Mouse (Mus musculus) urinary bladder, postnatal 25 days (tissue): ENCODE results near the gene Rps12.
"Not testable (repeated sequence)": the region's sequence is repeated elsewhere in the genome, so short reads cannot be mapped to it uniquely, and the experiment has no call there.

ENCODE experiments used
- DNase-seq: peaks from one replicate; pipeline ENCODE4 v3.0.0; 2022; ENCODE audit warnings: low spot score

Gene Rps12

DNA sequence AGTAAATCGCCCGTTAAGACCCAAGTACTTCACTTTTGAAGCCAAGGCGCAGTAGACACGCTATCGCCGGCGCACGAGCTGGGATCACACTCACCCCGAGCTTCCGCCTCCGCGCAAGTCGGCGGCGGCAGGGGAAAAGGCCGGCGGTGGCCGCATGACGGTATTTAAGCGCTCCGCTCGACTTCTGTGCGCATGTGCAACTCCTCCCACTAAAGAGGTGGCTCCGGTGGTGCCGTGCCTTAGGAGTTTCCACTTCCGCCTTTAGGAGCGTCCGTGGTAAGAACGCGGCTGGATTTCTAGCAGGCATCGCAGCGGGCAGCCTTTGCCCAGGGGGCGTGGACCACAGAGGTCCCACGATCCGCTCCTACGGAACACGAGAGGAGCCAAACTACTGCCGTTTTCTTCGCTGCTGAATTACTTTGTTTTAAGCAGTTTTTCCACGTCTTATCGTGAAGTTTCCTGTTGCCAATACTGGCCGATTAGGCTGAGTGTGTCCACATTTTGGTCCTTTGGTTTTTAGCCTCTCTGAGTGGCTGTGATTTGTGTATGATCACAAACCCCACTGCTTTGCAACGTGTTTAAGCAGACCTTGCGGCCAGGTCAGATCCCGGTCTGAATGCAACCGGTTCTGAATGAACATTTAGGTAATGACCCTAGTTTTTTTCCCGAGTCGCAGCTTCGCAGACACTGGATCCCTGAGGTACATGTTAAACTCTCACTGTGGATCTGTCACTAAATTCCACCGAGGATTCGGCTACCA is at the start of gene Rps12:
Rps12 (minus strand) TSS at position 214 of the 760 bp plus-strand sequence.
- DNase-seq: peak; percentile 99

DNA sequence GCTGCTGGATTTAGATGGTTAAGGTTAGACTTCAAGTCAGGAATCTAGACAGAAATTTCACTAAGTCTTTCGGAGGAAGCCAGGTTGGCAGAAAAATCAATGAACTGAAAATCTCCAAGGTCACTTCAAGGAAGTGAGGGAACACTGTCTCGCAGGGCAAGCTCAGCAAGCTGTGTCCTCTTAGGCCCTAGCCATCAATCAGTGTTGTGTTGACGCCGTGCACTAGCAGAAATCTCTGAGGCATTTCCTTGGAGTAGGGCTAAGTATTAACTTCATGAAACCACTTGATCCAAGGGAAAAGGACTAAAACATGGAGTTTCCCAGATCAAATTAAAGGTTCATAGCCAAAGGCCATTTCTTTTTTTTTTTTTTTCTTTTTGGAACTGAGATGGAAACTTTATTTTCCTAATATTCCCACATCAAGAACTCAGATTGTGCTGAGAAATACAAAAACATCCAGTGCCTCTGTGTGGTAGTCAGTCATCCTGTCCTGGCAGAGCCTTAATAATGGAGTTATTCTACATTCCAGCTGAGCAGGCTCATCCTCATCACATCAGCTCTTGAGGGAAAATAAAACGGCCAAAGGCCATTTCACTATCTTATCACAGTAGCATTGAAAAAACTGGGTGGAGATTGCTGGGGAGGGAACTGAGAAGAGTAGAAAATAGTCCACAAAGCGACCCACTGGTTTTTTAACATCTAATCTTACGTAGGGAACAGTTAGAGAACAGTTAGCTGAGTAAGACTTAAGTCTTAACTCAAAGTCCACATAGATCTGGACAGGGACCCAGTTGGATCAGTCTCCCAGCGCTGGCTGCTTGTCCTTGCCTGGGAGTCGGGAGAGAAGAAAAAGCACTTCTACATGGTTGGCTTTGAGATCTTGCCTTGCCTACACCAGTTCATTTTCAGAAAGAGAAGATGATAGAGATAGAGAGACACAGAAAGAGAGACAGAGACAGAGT is 49.2 kb upstream of the Rps12 start:
- no peak for DNase-seq

DNA sequence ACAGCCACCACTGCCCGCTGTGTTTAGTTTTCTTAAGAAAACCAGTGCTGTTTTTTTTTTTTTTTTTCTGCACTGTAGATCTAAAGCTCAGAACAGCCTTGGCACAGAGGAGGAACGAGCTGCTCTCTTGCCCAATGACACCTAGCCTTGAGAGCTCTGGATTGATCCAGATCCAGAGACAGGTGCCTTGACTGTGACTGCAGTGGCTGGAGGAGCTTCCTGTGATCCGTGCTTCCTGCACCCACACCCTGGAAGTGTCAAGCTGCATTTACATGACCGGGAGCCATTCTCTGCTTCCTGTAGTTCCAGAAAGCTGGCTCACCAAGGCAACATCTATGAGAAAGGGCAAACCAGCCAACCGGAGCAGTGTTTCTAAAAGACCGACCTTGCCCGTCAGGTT is 39.4 kb upstream of the Rps12 start:
- DNase-seq: no peak

DNA sequence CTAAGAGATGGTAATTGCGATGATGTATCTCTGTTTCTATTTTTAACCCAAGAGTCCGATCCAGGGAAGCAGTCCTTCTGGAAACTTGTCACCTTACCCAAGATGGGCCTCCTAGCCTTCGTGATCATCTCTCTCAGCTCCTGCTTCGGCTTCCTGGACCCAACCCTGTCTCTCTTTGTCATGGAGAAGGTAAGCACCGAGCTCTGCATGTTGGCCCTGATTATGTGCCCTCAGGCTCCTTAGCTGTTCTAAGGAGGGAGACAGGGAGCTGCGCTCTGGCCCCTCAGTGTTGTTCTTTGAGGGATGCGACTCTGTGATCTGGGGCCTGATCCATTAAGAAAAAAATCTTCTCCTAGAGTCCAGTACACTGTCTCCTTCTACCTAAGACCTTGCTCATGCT is 29.2 kb upstream of the Rps12 start:
- no peak for DNase-seq

DNA sequence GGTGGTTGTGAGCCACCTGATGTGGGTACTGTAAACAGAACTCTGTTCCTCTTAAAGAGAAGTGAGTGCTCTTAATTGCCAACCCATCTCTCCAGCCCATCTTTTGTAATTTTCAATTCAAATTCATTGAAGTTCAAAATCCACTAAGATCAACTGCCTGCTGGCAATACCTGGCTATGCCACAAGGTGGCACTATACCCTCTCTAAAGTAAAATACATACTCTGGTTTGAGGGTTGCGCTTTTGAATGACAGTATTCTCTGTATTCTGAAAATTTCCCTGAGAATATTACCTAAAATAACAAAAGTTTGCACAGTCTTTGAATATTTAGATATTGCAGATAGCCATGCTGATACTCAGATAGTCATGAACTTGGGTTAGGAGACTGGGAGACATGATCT is 28.1 kb upstream of the Rps12 start:
- peak; percentile 78 for DNase-seq

DNA sequence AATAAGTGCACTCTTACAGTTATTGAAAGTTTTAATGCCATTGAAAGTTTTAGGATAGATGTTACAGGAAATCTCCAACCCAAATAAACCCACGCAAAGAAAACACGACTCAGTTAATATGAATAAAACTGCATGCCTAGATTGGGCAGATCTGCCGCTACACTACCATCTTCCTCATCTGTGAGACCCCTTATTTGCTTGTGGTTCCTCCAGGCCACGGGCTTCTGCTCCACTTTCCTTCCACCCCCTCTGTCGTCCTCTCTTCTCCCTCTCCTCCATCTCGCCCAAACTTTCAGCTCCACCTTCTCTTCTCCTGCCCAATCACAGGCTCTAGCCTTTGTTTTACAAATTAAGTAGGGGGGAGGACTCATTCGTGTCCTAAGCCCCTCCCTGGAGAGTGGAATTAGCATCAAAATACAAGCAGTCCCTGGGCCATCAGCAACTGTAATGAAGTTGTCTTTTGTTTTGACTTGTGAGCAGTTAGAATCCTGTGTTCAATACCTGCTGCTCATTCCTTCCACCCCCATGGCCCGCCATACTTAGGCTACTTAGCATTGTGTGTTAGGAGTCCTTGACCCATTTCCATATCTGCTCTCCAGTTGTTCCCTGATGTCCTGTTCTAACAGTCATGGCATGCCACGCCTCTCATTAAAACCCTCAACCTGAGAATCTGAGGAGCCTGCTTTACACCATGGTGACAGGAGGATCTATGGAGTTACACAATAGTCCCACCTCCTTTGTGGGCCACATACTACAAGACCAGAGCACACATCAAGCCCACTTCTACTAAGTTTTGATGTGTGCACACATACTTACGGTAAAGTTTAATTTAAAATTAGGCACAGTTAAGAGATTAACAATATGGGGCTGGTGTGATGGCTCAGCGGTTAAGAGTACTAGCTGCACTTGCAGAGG is 26.0 kb upstream of the Rps12 start:
- no peak for DNase-seq

DNA sequence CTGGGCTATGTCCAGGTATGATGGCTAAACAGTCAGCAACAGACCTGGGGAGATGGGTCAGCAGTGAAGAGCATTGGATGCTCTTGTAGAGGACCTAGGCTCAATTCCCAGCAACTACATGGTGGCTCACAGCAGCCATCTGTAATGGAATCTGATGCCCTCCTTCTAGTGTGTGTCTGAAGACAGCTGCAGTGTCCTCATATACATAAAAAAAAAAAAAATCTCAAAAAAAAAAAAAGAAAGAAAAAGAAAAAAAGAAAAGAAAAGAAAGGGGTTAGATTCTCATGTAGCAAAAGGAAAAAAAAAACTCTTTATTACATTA is 25.3 kb upstream of the Rps12 start:
- DNase-seq: no peak

DNA sequence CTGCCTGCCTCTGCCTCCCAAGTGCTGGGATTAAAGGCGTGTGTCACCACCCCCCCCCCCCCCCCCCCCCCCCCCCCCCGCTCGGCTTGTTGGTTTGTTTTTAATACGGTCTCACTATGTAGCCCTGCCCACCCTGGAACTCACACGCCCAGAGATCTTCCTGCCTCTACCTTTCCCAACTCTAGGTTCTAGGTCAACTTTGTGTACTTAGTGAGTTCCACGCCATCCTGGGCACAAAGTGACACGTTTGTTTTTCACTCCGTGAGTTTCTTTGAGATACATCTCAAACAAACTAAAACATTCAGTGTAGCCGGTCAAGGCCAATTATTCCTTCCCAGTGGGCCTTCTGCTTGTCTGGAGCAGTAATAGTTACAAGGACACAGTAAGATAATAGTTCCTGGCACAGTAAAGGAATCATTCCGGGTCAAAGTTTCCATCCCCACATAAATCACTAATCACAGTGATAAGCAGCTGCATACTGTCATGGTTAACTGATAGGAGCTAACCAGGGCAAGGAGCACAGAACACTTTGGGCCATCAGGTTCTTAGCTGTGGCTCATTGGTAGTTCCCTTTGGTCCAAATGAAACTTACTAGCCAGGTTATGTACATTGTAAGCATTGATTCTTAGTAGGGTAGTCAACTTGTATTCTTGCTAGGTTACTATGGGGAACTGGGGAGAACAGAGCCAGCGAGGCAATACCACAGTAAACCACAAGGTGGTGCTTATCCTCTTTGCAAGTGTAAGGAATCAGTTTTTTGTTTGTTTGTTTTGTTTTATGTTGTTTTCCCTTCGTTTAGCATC is 24.8 kb upstream of the Rps12 start:
- DNase-seq: peak; percentile 69

DNA sequence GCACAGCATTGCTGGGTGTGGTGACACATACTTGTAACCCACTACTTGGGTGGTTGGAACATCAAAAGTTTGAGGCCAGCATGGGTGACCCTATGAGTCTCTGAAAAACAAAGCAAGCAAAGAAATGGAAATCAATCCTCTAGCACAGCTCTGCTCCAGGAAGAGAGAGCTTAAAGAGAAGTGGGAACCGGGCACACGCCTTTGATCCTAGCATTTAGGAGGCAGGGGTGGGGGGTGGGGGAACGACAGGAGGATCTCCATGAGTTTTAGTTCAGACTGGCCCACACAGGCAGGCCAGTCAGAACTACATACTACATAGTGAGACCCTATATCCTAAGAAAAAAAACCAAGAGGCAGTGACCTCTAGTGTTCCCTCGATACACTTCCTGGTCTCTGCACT is 19.1 kb upstream of the Rps12 start:
- no peak for DNase-seq

DNA sequence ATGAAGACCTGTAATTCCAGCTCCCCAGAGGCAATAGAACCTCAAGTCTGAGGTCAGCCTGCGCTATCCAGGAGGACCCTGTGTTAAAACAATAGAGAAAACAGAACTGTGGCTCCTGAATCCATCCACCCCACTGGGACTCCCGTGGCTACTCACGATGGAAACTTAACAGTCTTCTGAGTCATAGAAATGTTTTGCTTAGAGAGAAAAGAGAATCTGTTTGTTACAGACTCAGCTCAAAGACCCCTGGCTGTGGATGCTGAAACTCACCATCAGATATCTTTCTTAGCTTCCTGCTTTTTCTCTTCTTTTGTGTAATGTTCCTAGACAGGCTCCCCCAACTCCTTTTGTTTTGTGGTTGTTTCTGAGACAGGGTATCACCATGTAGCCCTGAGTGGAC is 17.6 kb upstream of the Rps12 start:
- no peak for DNase-seq

DNA sequence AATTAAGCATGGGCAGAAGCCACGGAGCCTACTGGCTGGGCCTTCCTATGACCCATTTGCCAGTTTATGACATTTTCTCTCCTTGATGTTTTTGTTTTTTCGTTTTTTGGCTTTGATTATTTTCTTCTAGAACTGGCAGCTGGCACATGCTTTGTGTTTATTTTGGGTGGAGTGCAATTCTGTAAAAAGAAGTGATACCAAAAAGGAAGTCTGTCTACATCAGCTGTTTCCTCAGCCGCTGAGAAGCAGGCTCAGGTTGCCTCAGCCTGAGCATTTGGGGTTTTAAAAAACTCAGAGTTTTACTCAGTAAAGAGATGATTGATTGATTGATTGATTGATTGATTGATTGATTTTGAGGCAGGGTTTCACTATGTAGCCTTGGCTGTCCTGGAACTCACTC is 15.8 kb upstream of the Rps12 start:
- no peak for DNase-seq

DNA sequence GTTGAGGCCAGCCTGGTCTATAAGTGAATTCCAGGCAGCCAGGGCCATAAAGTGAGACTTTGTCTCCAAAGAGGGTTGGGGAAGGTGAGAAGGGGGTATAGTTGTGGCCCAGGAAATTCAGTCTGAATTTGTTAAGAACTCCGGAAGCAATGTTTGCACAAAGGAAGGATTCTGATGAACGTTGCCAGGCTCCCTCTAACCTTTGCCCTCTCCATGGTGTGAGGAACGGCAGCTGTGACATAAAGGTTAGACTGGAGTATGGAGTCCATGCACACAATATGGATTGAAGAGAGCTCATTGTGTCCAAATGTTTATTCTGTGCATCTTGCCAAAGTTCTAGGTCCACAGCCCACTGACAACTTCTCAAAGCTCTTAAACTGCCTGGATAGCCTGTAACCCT is 12.9 kb upstream of the Rps12 start:
- no peak for DNase-seq

DNA sequence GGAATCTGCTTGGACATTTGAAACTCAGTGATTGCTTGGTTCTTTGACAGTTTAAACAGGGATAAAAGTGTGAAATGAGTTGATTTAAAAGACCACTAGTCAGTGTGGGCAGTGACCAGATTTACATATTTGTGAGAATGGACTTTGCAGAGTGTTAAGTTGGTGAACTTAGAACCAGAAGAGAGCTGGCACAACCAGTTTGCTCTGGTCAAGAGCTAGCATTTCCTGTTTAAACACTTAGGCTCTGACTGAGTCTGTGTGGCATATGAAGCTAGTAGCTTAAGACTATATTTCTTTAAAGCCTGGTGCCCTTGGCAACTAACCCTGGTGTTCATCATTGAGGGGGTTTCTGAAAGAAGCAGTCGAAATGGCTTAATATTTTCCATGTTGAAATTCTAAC is 11.1 kb upstream of the Rps12 start:
- DNase-seq: no peak

DNA sequence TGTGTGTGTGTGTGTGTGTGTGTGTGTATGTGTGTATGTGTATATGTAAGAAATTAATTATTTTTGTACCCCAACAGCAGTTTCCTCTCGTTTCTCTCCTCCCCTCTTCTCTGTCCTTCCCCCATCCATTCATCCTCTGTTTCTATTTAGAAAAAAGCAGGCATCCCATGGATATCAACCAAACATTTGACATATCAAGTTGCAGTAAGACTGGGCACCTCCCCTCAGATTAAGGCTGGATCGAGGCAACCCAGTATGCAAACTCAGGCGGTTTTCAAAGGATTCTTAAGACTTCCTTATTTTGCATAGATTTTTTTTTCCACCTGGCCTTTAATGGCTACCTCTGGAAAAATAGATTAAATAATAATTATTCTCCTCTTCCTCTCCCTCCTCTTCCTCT is 10.5 kb upstream of the Rps12 start:
- DNase-seq: no peak

DNA sequence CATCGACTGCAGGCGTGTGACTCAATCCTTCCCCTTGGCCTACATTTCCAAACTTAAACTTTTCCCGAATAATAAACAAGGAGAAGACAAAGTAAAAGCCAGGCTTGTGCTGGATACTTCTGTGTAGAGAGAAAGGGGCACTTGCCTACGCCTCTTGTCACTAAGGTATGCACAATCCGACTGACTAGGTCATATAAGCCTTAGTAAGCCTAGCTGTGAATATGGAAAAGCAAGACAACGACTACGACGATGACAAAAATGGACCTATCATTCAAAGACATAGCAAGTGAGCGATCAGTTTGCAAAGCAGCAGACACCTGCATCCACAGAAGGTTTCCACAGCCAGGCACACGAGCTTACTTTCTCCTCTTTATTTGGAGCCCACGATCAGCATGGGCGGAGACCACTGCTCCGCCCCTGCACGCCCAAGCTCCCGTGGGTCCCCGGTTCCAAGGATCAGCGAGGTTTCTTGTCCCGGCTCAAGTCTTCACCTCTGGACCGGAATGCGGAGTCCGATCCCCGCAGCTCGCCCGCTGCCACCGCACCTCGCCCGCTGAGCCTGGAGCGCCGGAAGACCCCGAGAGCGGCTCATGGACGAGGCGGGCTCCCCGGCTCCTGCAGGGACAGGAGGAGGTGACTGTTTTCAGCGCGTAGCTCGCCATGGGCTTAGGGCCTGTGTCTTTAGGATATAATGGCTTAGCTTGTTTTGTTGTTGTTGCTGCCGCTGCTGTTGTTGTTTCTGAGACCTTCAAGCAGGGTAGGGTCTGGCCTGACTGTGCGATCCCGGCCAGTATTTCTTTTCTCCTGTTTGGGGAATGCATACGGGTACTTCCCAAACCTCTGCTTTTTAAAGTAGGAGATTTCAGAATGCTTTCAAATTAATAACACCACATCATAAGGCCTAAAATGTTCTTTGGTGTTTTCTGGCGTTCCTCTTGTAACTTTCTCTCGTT is 9.8 kb upstream of the Rps12 start, which contains the start of gene Slc18b1:
Slc18b1 (plus strand) TSS at position 436 of the 953 bp plus-strand sequence.
- DNase-seq: peak; percentile 33

DNA sequence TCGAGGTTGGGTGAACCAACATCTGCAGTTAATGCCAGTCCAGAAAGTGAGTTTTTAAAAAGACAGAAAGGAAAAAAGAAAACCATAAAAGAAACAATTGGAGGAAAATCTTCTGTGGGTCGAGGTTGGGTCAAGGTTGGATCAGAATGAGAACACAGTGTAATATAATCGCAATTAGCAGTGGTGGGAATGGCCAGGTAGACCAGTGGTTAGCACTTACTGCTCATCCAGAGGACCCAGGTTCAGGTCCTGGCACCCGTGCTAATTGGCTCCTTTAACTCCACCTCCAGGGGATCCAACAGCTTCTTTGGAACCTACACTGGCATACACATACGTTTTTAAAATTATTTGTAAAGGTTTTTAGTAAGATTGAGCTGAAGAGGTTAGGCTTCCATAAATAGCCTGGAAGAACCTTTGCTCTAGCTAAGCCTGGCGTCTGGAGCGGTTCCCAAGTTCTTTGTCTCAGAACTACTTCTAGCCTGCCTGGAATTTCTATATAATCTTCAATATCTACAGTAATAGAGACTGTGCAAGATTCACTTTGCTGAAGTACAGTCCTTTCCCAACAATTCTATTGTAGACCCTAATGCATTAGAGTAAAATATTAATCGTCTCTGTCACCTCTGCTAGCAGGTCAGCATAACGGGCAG is 8.9 kb upstream of the Rps12 start:
- no peak for DNase-seq

DNA sequence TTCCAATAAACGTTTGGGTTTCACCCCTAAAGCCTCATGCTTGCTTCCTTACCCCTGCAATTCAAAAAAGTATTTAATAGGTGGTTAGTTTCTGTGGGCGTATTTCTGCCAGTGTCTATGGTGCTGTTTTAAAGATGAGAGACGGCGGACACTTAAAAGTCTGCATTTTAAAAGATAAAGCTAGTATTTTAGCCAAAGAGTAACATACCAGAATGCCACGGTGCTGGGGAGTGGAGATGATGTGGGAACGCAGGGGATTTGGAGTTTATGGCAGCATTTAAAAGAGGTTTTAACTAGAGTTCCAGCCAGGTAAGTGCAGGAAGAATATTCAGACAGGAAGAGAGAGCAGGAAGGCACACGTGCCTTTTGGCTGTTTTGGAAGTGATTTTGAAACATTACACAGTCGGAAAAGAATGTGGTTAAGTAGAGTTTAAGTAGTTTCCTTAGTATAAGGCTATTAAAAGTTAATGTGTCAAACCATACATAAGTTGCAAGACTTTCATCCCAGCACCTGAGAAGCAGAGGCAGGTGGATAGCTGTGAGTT is 1.1 kb upstream of the Rps12 start:
- no peak for DNase-seq

DNA sequence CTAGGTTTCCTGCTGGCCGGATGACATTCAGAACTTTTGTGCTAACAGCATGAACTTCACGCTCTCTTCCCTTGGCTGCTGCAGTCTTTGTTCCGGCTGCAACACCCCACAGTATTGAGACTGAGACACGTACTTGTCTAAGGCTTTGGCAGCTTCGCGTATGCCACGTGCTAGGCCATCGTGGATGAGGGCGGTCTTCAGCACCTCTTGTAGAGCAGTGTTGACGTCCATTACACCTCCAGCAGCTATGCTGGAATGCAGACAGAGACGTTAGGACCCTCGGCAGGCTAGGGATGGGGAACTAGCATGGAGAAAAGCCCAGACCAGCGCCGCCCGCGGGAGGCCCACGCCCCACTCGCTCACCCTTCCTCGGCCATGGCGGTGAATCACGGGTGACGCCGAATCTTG is 440 bp downstream of the Rps12 start:
- not testable (repeated sequence) for DNase-seq

DNA sequence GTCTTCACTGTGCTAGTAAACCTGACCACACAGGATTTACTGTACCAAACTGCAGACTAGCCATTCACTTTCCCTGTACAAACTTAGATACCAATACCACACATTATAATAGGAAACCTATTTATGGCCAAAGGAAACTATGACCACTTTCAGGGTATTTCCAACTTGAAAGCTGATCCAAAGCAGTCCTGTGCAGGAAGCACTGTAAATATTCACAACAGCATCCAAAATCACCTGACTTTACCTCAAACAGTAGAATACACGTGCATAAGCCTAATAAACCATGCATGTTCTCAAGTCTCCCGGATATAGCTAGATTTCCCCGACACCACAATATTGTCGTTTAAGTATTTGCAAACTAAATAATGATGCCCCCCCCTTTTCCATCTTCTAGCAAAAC is 1.0 kb downstream of the Rps12 start:
- no peak for DNase-seq
